Mouse (Mus musculus) myocyte (in vitro differentiated cells): ENCODE results near the gene Gm4881. TPM values are rescaled to one million over a fixed set of nuclear protein-coding genes. Genes with fewer than 3 reads are reported as not detected.
A peak's percentile ranks its signal among the peaks of the same experiment; 100 is the strongest.

Experiments
- H3K27me3 ChIP-seq: one replicate; pipeline ENCODE4 v1.6.1; 2011; ENCODE audit not compliant: control insufficient read depth, insufficient read depth, insufficient read length
- H3K36me3 ChIP-seq: one replicate; pipeline ENCODE4 v1.6.1; 2011; ENCODE audit not compliant: control insufficient read depth, insufficient read depth
- H3K4me2 ChIP-seq: one replicate; pipeline ENCODE4 v1.6.1; 2011; ENCODE audit warnings: low read depth, control low read depth
- H3K4me3 ChIP-seq: one replicate; pipeline ENCODE4 v1.5.1; 2011; ENCODE audit warnings: mild to moderate bottlenecking, control low read depth, moderate library complexity
- H3K79me2 ChIP-seq: one replicate; pipeline ENCODE4 v1.6.1; 2011; ENCODE audit not compliant: control insufficient read depth, insufficient read depth
- H3ac ChIP-seq: one replicate; pipeline ENCODE4 v1.6.1; 2011; ENCODE audit not compliant: control insufficient read depth, insufficient read length
- CEBPB ChIP-seq: IDR thresholded peaks from 2 replicates; pipeline ENCODE4 v1.6.1; 2011; ENCODE audit warnings: mild to moderate bottlenecking, moderate library complexity; ENCODE audit not compliant: poor library complexity, insufficient read depth, severe bottlenecking
- E2F4 ChIP-seq: IDR thresholded peaks from one replicate; pipeline ENCODE4 v1.6.1; 2011; ENCODE audit warnings: mild to moderate bottlenecking, control low read depth, moderate library complexity; ENCODE audit not compliant: insufficient read depth
- MAX ChIP-seq: IDR thresholded peaks from one replicate; pipeline ENCODE4 v1.6.1; 2011; ENCODE audit warnings: low read depth, mild to moderate bottlenecking, control low read depth
- MYOD1 ChIP-seq, 3 experiments: IDR thresholded peaks; one replicate each; pipeline ENCODE4 v1.6.1; 2011; ENCODE audit warnings: control low read depth in 2 of 3, low read depth in 2 of 3, mild to moderate bottlenecking in 2 of 3, moderate library complexity in 1 of 3; ENCODE audit not compliant: insufficient read length in 2 of 3, control insufficient read depth in 1 of 3
- MYOG ChIP-seq, 3 experiments: IDR thresholded peaks; one replicate each; pipeline ENCODE4 v1.6.1; 2011; ENCODE audit warnings: control low read depth in 2 of 3, low read depth in 2 of 3, mild to moderate bottlenecking in 2 of 3; ENCODE audit not compliant: insufficient read length in 2 of 3, control insufficient read depth in 1 of 3, insufficient read depth in 1 of 3
- POLR2A ChIP-seq: IDR thresholded peaks from one replicate; pipeline ENCODE4 v1.6.1; 2011; ENCODE audit warnings: low read depth, mild to moderate bottlenecking, control low read depth, moderate library complexity; ENCODE audit not compliant: insufficient read length
- POLR2AphosphoS2 ChIP-seq: IDR thresholded peaks from one replicate; pipeline ENCODE4 v1.6.1; 2011; ENCODE audit warnings: low read depth, control low read depth; ENCODE audit not compliant: insufficient read length
- REST ChIP-seq: IDR thresholded peaks from one replicate; pipeline ENCODE4 v1.6.1; 2011; ENCODE audit warnings: mild to moderate bottlenecking, control low read depth, moderate library complexity; ENCODE audit not compliant: insufficient read depth, insufficient read length
- SRF ChIP-seq: IDR thresholded peaks from one replicate; pipeline ENCODE4 v1.6.1; 2011; ENCODE audit warnings: low read depth; ENCODE audit not compliant: control insufficient read depth, insufficient read length
- TCF12 ChIP-seq: IDR thresholded peaks from one replicate; pipeline ENCODE4 v1.6.1; 2011; ENCODE audit warnings: mild to moderate bottlenecking, control low read depth; ENCODE audit not compliant: poor library complexity, insufficient read depth, severe bottlenecking
- TCF3 ChIP-seq: IDR thresholded peaks from one replicate; pipeline ENCODE4 v1.6.1; 2011; ENCODE audit warnings: low read depth, control low read depth; ENCODE audit not compliant: insufficient read length
- USF1 ChIP-seq: IDR thresholded peaks from one replicate; pipeline ENCODE4 v1.6.1; 2011; ENCODE audit warnings: low read depth, mild to moderate bottlenecking, control low read depth, moderate library complexity
- polyA plus RNA-seq: library from polyadenylated mRNA; unstranded; fragments of >200 nt; fragmentation: generic; extraction: Trizol; gene quantifications from one replicate; pipeline ENCODE4 v1.2.1, GENCODE M21; 2012; ENCODE audit warnings: missing spikeins

Gm4881 gene
- polyA plus RNA-seq, 1 experiment = not detected

- TF ChIP-seq POLR2A = no peak
- TF ChIP-seq MYOD1 (IDR thresholded peaks at IDR 0.05; ENCODE audit: control insufficient read depth in 1 of 3, insufficient read length in 2 of 3, low read depth in 2 of 3) = no peak
- no peak for TF ChIP-seq CEBPB
- no peak for TF ChIP-seq USF1
- TF ChIP-seq TCF12 = no peak
- TF ChIP-seq SRF = no peak
- no peak for TF ChIP-seq MYOG (IDR thresholded peaks at IDR 0.05; ENCODE audit: control insufficient read depth in 1 of 3, insufficient read depth in 1 of 3, insufficient read length in 2 of 3, low read depth in 2 of 3)
- no peak for TF ChIP-seq POLR2AphosphoS2
- TF ChIP-seq TCF3 = no peak
- Histone ChIP-seq H3K27me3 (no peaks in the 10 kb centered on the region), H3K79me2 (peaks cover 18% of the 10 kb centered on the region), H3ac (peak within 1 kb of the TSS; percentile 74), H3K36me3 (no peaks in the 10 kb centered on the region), H3K4me2 (peak within 1 kb of the TSS; percentile 85), H3K4me3 (peak within 1 kb of the TSS; percentile 73)
Observed at GRCm38 (mm10) chr7:24902630-24903443, 41.5 kb downstream of the Gm4881 start, which contains the start of gene Arhgef1. Gene Arhgef1, plus strand, starts transcription at chr7:24902912.

- H3K36me3 ChIP-seq = no peaks in the 10 kb centered on the region
- H3K79me2 ChIP-seq = peaks cover 18% of the 10 kb centered on the region
- H3K27me3 ChIP-seq = no peaks in the 10 kb centered on the region
- H3K4me3 ChIP-seq = peak overlapping the region; percentile 73
- peak overlapping the region; percentile 38 for H3K4me2 ChIP-seq
- no peak for TF ChIP-seq E2F4
- TF ChIP-seq POLR2AphosphoS2 = no peak
- TF ChIP-seq TCF3 = no peak
- no peak for TF ChIP-seq TCF12
- TF ChIP-seq SRF = no peak
- TF ChIP-seq USF1 = no peak
- TF ChIP-seq MYOD1 (IDR thresholded peaks at IDR 0.05; ENCODE audit: control insufficient read depth in 1 of 3, insufficient read length in 2 of 3, low read depth in 2 of 3) = no peak
- TF ChIP-seq MAX = no peak
- no peak for TF ChIP-seq CEBPB
- no peak for TF ChIP-seq REST
- TF ChIP-seq MYOG (IDR thresholded peaks at IDR 0.05; ENCODE audit: control insufficient read depth in 1 of 3, insufficient read depth in 1 of 3, insufficient read length in 2 of 3, low read depth in 2 of 3) = no peak
- TF ChIP-seq POLR2A = no peak
- H3ac ChIP-seq = no peak overlapping the region
Observed at GRCm38 (mm10) chr7:24902264-24902629, 42.0 kb downstream of the Gm4881 start.

GRCm38 (mm10) chr7:24901842-24902241 lies 42.5 kb downstream of the Gm4881 start:
- no peak for TF ChIP-seq E2F4
- TF ChIP-seq CEBPB = no peak
- TF ChIP-seq TCF3 = no peak
- TF ChIP-seq MAX = no peak
- TF ChIP-seq POLR2AphosphoS2 = no peak
- TF ChIP-seq SRF = no peak
- TF ChIP-seq MYOD1 (IDR thresholded peaks at IDR 0.05; ENCODE audit: control insufficient read depth in 1 of 3, insufficient read length in 2 of 3, low read depth in 2 of 3) = no peak
- TF ChIP-seq REST = no peak
- no peak overlapping the region for H3K4me2 ChIP-seq
- H3K27me3 ChIP-seq = no peaks in the 10 kb centered on the region
- peaks cover 18% of the 10 kb centered on the region for H3K79me2 ChIP-seq
- no peak overlapping the region for H3ac ChIP-seq
- H3K36me3 ChIP-seq = no peaks in the 10 kb centered on the region
- peak overlapping the region; percentile 73 for H3K4me3 ChIP-seq

GRCm38 (mm10) chr7:24901114-24901513 lies 43.2 kb downstream of the Gm4881 start:
- no peaks in the 10 kb centered on the region for H3K36me3 ChIP-seq
- no peaks in the 10 kb centered on the region for H3K27me3 ChIP-seq
- no peak for TF ChIP-seq MYOD1 (IDR thresholded peaks at IDR 0.05; ENCODE audit: control insufficient read depth in 1 of 3, insufficient read length in 2 of 3, low read depth in 2 of 3)
- no peak for TF ChIP-seq MAX
- no peak for TF ChIP-seq CEBPB
- TF ChIP-seq SRF = no peak
- no peak for TF ChIP-seq E2F4
- TF ChIP-seq TCF12 = no peak
- no peak for TF ChIP-seq MYOG (IDR thresholded peaks at IDR 0.05; ENCODE audit: control insufficient read depth in 1 of 3, insufficient read depth in 1 of 3, insufficient read length in 2 of 3, low read depth in 2 of 3)
- no peak for TF ChIP-seq TCF3
- TF ChIP-seq POLR2A = no peak
- TF ChIP-seq REST = no peak
- no peak for TF ChIP-seq USF1
- TF ChIP-seq POLR2AphosphoS2 = no peak
- H3K4me2 ChIP-seq = no peak overlapping the region
- no peak overlapping the region for H3ac ChIP-seq
- peaks cover 17% of the 10 kb centered on the region for H3K79me2 ChIP-seq
- H3K4me3 ChIP-seq = no peak overlapping the region
